Mouse (Mus musculus): ENCODE measurements around the gene Lca5l. TPM values are rescaled to one million over a fixed set of nuclear protein-coding genes. Genes with fewer than 3 reads are reported as not detected.
A peak's percentile ranks its signal among the peaks of the same experiment; 100 is the strongest.

Gene Lca5l
- polyA plus RNA-seq (2014; fragmentation: Nextera tagmentation; extraction: Ambion mirVana) = 1.3 and 2.1 TPM in 2 replicates

- H3K36me3 ChIP-seq (replicated peaks; ENCODE audit: control insufficient read depth, insufficient read depth) = no peaks in the 10 kb centered on the region
- peak; percentile 98 for ATAC-seq (ENCODE audit: low FRiP score)
- H3K27ac ChIP-seq = peak within 1 kb of the TSS; percentile 80
- peaks cover 6% of the 10 kb centered on the region; the same call in 1 of the 2 replicates for H3K4me1 ChIP-seq (replicated peaks; ENCODE audit: control insufficient read depth, insufficient read depth, low read length)
- peak within 1 kb of the TSS; percentile 86 for H3K4me3 ChIP-seq (replicated peaks; ENCODE audit: low read length)
- H3K9me3 ChIP-seq (ENCODE audit: control insufficient read depth, low read length) = no peaks in the 10 kb centered on the region
- peak; percentile 100 for DNase-seq (ENCODE audit: low spot score)
- peak within 1 kb of the TSS; percentile 84 for H3K9ac ChIP-seq
- WGBS = under 1% methylated on average over 76 of the region's 77 CpGs
- H3K4me2 ChIP-seq (replicated peaks) = peak within 1 kb of the TSS; percentile 54
- H3K27me3 ChIP-seq (ENCODE audit: control insufficient read depth, insufficient read depth, low read length) = no peaks in the 10 kb centered on the region
These were observed at the start of gene Lca5l for GRCm38 (mm10) chr16:96191531-96192506. TSS of gene Lca5l (minus strand) at chr16:96192271.

DNA sequence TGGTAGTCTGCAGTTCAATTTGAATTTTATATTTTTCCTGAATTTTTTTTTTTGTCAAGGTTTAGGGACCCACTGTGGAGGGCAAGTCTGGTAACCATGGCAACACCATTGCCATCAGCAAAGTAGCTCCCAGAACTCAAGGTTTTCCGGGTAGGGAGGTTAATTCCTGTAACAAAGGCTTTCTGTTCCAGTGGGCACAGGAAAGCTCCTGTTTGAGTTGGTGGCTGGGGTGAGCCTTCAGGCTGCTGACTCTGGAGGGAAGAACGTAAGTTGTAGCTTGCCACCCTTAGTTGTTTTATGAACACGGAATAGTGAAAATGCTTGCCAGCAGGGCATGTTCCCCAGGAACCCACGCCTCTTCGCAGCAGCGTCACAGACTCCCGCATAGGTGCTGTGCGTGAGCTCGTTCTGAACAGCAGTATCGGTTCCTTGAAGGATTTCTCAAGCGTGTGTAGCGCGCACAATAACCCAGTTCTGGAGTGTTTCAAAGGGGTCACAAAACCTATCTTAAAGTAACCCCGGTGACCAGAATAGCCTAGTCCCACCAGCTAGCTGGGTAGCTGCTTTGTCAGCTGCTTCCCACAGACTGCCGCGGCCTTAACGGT lies 43.4 kb upstream of the Lca5l start, which contains the start of gene B3galt5:
TSS of gene B3galt5 (plus strand) at position 436 of the 605 bp plus-strand sequence.
- WGBS = 60% methylated on average over 17 of the region's 17 CpGs
- Histone ChIP-seq H3K9me3 (ENCODE audit: control insufficient read depth, low read length) (no peaks in the 10 kb centered on the region), H3K27ac (peak within 1 kb of the TSS; percentile 67), H3K9ac (no peak within 1 kb of the TSS), H3K4me3 (replicated peaks; ENCODE audit: low read length) (no peak within 1 kb of the TSS), H3K27me3 (ENCODE audit: control insufficient read depth, insufficient read depth, low read length) (no peaks in the 10 kb centered on the region), H3K36me3 (replicated peaks; ENCODE audit: control insufficient read depth, insufficient read depth) (no peaks in the 10 kb centered on the region), H3K4me1 (replicated peaks; ENCODE audit: control insufficient read depth, insufficient read depth, low read length) (peaks cover 10% of the 10 kb centered on the region), H3K4me2 (replicated peaks) (peak within 1 kb of the TSS; percentile 29)
- DNase-seq (ENCODE audit: low spot score) (peak; percentile 32), ATAC-seq (ENCODE audit: low FRiP score) (no peak)

- Histone ChIP-seq H3K4me2 (replicated peaks) (no peak overlapping the region), H3K4me1 (replicated peaks; ENCODE audit: control insufficient read depth, insufficient read depth, low read length) (peaks cover 10% of the 10 kb centered on the region), H3K36me3 (replicated peaks; ENCODE audit: control insufficient read depth, insufficient read depth) (no peaks in the 10 kb centered on the region), H3K4me3 (replicated peaks; ENCODE audit: low read length) (no peak overlapping the region), H3K9me3 (ENCODE audit: control insufficient read depth, low read length) (no peaks in the 10 kb centered on the region), H3K9ac (no peak overlapping the region), H3K27me3 (ENCODE audit: control insufficient read depth, insufficient read depth, low read length) (no peaks in the 10 kb centered on the region), H3K27ac (no peak overlapping the region)
- no peak for ATAC-seq (ENCODE audit: low FRiP score)
- WGBS = 90% methylated on average over 8 of the region's 8 CpGs
- no peak for DNase-seq (ENCODE audit: low spot score)
These were observed 41.9 kb upstream of the Lca5l start for GRCm38 (mm10) chr16:96233996-96234395.

DNA sequence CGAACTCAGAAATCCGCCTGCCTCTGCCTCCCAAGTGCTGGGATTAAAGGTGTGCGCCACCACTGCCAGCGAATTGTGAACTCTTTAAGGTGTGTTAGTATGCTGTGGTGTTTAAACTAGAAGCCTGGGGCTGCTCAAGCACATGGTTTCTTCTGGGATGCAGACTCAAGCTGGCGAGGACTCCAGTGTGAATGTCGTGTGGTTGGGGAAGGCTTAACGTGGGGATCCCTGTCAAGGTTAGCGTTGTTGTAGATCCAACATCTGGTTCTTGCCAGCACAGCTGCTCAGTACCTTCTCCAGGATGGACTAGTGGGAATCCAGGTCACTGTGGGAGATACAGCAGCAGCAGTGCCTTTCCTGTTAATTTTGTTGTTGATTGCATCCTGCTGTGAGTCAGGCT lies 39.9 kb upstream of the Lca5l start:
- Histone ChIP-seq H3K4me3 (replicated peaks; ENCODE audit: low read length) (no peak overlapping the region), H3K4me1 (replicated peaks; ENCODE audit: control insufficient read depth, insufficient read depth, low read length) (peaks cover 10% of the 10 kb centered on the region), H3K9me3 (ENCODE audit: control insufficient read depth, low read length) (no peaks in the 10 kb centered on the region), H3K27ac (no peak overlapping the region), H3K4me2 (replicated peaks) (no peak overlapping the region), H3K27me3 (ENCODE audit: control insufficient read depth, insufficient read depth, low read length) (no peaks in the 10 kb centered on the region), H3K9ac (no peak overlapping the region), H3K36me3 (replicated peaks; ENCODE audit: control insufficient read depth, insufficient read depth) (no peaks in the 10 kb centered on the region)
- DNase-seq (ENCODE audit: low spot score) (no peak), ATAC-seq (ENCODE audit: low FRiP score) (no peak)
- 88% methylated on average over 8 of the region's 8 CpGs for WGBS

DNA sequence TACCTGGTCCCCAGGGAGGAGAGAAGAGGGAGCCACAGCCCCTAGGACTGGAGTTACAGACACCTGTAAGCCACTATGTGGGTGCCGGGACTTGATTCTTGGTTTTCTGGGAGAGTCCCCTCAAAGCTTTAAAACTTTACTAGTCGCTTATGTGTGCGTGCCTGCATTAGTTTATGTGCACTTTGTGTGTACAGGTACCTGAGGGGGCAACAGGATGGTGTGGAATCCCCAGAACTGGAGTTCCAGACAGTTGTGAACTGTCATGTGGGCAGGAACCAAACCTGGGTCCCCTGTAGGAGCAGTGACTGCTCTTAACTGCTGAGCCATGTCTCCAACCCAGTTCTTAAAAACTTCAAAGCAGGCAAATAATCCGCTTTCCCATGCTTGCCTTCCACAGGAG lies 39.2 kb upstream of the Lca5l start:
- Histone ChIP-seq H3K9ac (no peak overlapping the region), H3K4me2 (replicated peaks) (no peak overlapping the region), H3K27me3 (ENCODE audit: control insufficient read depth, insufficient read depth, low read length) (no peaks in the 10 kb centered on the region), H3K9me3 (ENCODE audit: control insufficient read depth, low read length) (no peaks in the 10 kb centered on the region), H3K4me3 (replicated peaks; ENCODE audit: low read length) (no peak overlapping the region), H3K4me1 (replicated peaks; ENCODE audit: control insufficient read depth, insufficient read depth, low read length) (peaks cover 10% of the 10 kb centered on the region), H3K27ac (no peak overlapping the region), H3K36me3 (replicated peaks; ENCODE audit: control insufficient read depth, insufficient read depth) (no peaks in the 10 kb centered on the region)
- DNase-seq (ENCODE audit: low spot score) (no peak), ATAC-seq (ENCODE audit: low FRiP score) (no peak)
- WGBS = 97% methylated on average over 4 of the region's 4 CpGs

DNA sequence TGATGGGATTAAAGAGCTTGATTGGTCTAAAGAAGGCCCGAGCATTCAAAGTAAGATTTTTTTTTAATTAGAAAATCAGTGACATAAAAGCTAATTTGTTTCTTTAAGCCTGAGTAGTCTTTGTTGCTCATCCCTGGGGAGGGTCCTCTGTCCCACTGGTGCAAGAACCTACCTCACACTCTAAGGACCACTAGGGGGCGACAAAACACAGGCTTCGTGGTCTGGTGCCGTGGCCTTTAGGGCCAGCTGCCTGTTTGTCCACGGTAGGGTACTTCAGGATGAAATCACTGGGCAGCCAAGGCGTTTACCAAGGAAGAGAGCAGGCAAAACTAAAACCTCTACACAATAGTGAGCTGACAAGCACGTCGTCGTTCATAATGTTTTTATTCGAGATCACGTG lies 38.3 kb upstream of the Lca5l start:
- Histone ChIP-seq H3K9me3 (ENCODE audit: control insufficient read depth, low read length) (no peaks in the 10 kb centered on the region), H3K4me2 (replicated peaks) (no peak overlapping the region), H3K27me3 (ENCODE audit: control insufficient read depth, insufficient read depth, low read length) (no peaks in the 10 kb centered on the region), H3K36me3 (replicated peaks; ENCODE audit: control insufficient read depth, insufficient read depth) (no peaks in the 10 kb centered on the region), H3K4me3 (replicated peaks; ENCODE audit: low read length) (no peak overlapping the region), H3K4me1 (replicated peaks; ENCODE audit: control insufficient read depth, insufficient read depth, low read length) (peaks cover 5% of the 10 kb centered on the region), H3K27ac (no peak overlapping the region), H3K9ac (no peak overlapping the region)
- ATAC-seq (ENCODE audit: low FRiP score) (peak; percentile 70; the same call in 1 of the 2 replicates), DNase-seq (ENCODE audit: low spot score) (peak; percentile 84)
- WGBS = 33% methylated on average over 11 of the region's 11 CpGs

DNA sequence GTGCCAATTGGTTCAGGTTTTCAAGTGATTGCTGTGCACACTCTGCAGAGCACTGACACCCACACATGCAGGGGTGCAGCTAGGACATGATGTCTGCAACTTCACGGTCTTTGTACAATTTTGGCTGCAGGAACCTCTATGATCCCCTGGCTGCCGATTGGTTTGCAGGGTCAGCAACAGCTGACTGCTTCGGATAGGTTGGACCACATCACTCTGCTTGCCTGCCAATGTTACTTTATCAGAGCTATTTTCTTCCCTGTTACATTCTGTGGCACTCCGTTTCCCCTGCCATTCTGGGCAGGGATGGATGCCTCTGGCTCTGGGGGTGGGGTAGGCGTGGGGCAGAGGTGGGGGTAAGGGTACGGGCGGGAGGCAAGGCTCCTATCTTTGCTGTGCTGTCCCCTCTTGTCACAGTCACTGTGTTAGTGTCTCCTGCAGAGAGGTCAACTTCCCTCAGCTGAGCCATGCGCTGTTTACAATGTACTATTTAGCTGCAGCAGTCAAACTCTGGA lies 37.0 kb upstream of the Lca5l start:
- ATAC-seq (ENCODE audit: low FRiP score) = no peak; the same call in 1 of the 2 replicates
- 42% methylated on average over 8 of the region's 8 CpGs for WGBS
- DNase-seq (ENCODE audit: low spot score) = no peak

DNA sequence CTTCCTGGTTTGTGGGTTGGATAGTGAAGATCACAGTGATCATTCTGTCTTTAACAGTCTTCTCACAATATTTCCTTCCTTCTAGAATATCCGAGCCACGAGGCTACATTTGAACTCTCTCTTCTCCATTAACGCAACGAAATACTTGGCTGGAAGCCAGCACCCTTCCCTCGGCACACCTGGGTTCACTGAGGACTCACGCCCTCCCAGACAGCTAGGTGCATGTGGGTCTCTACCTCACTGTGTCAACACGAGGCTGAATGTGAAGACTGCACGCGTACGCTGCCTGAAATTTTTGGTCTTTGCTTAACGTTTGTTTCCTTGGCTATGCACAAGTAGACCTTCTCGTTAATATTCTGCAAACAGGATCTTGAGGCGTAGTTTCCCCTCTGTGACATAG lies 36.4 kb upstream of the Lca5l start:
- no peak overlapping the region for H3K9ac ChIP-seq
- no peak overlapping the region for H3K27ac ChIP-seq
- H3K4me3 ChIP-seq (replicated peaks; ENCODE audit: low read length) = no peak overlapping the region
- no peaks in the 10 kb centered on the region for H3K27me3 ChIP-seq (ENCODE audit: control insufficient read depth, insufficient read depth, low read length)
- H3K4me2 ChIP-seq (replicated peaks) = no peak overlapping the region
- ATAC-seq (ENCODE audit: low FRiP score) = no peak
- no peak for DNase-seq (ENCODE audit: low spot score)
- H3K36me3 ChIP-seq (replicated peaks; ENCODE audit: control insufficient read depth, insufficient read depth) = no peaks in the 10 kb centered on the region
- 82% methylated on average over 13 of the region's 13 CpGs for WGBS
- H3K4me1 ChIP-seq (replicated peaks; ENCODE audit: control insufficient read depth, insufficient read depth, low read length) = no peaks in the 10 kb centered on the region
- H3K9me3 ChIP-seq (ENCODE audit: control insufficient read depth, low read length) = no peaks in the 10 kb centered on the region

More for the DNA sequence above, 37.0 kb upstream of the Lca5l start:
- no peak overlapping the region for H3K27ac ChIP-seq
- H3K27me3 ChIP-seq (ENCODE audit: control insufficient read depth, insufficient read depth, low read length) = no peaks in the 10 kb centered on the region
- no peaks in the 10 kb centered on the region for H3K36me3 ChIP-seq (replicated peaks; ENCODE audit: control insufficient read depth, insufficient read depth)
- no peaks in the 10 kb centered on the region for H3K4me1 ChIP-seq (replicated peaks; ENCODE audit: control insufficient read depth, insufficient read depth, low read length)
- no peak overlapping the region for H3K9ac ChIP-seq
- H3K9me3 ChIP-seq (ENCODE audit: control insufficient read depth, low read length) = no peaks in the 10 kb centered on the region
- H3K4me3 ChIP-seq (replicated peaks; ENCODE audit: low read length) = no peak overlapping the region
- H3K4me2 ChIP-seq (replicated peaks) = no peak overlapping the region

- H3K27ac ChIP-seq = no peak overlapping the region
- DNase-seq (ENCODE audit: low spot score) (no peak), ATAC-seq (ENCODE audit: low FRiP score) (no peak)
- 86% methylated on average over 1 of the region's 1 CpGs for WGBS
- no peak overlapping the region for H3K4me3 ChIP-seq (replicated peaks; ENCODE audit: low read length)
- H3K36me3 ChIP-seq (replicated peaks; ENCODE audit: control insufficient read depth, insufficient read depth) = no peaks in the 10 kb centered on the region
- no peaks in the 10 kb centered on the region for H3K9me3 ChIP-seq (ENCODE audit: control insufficient read depth, low read length)
- no peak overlapping the region for H3K4me2 ChIP-seq (replicated peaks)
- no peaks in the 10 kb centered on the region for H3K4me1 ChIP-seq (replicated peaks; ENCODE audit: control insufficient read depth, insufficient read depth, low read length)
- no peaks in the 10 kb centered on the region for H3K27me3 ChIP-seq (ENCODE audit: control insufficient read depth, insufficient read depth, low read length)
- no peak overlapping the region for H3K9ac ChIP-seq
These were observed 30.4 kb upstream of the Lca5l start for GRCm38 (mm10) chr16:96222452-96222851.
